Mouse (Mus musculus) G1E (cell line): Measurements from ENCODE around the gene Sh2d4b. TPM values are rescaled to one million over a fixed set of nuclear protein-coding genes. Genes with fewer than 3 reads are reported as not detected.

ENCODE experiments used
- ATAC-seq: 2 replicates; pipeline ENCODE4 v1.8.0; 2016; ENCODE audit warnings: mild to moderate bottlenecking; ENCODE audit not compliant: insufficient number of reproducible peaks, poor library complexity, low FRiP score, severe bottlenecking; ENCODE audit errors: extremely low read depth
- DNase-seq: peaks from one replicate; pipeline ENCODE4 v3.0.0; 2012; ENCODE audit warnings: low spot score
- H3K27me3 ChIP-seq: 2 replicates; pipeline ENCODE4 v1.6.1; 2012; ENCODE audit warnings: mild to moderate bottlenecking, low read length, inconsistent platforms; ENCODE audit not compliant: insufficient read depth
- H3K36me3 ChIP-seq: replicated peaks from 2 replicates; pipeline ENCODE3; 2012; ENCODE audit warnings: mild to moderate bottlenecking, inconsistent platforms
- H3K4me1 ChIP-seq: 2 replicates; pipeline ENCODE4 v1.6.1; 2012; ENCODE audit warnings: low read depth, low read length, inconsistent platforms, mixed read lengths; ENCODE audit not compliant: insufficient read depth
- H3K4me3 ChIP-seq: 2 replicates; pipeline ENCODE4 v1.5.1; 2012; ENCODE audit warnings: low read depth, mild to moderate bottlenecking, inconsistent platforms, low read length, moderate library complexity, mixed read lengths
- H3K9me3 ChIP-seq: replicated peaks from 2 replicates; pipeline ENCODE4 v1.6.1; 2012; ENCODE audit warnings: inconsistent platforms
- CTCF ChIP-seq: IDR thresholded peaks from 2 replicates; pipeline ENCODE4 v1.5.1; 2012; ENCODE audit warnings: low read depth, low read length, inconsistent platforms, mixed read lengths
- GATA1 ChIP-seq: IDR thresholded peaks from 2 replicates; pipeline ENCODE4 v1.6.1; 2012; ENCODE audit warnings: borderline replicate concordance, low read length, inconsistent platforms, mixed read lengths
- GATA2 ChIP-seq: IDR thresholded peaks from 2 replicates; pipeline ENCODE4 v1.6.1; 2012; ENCODE audit warnings: low read depth, low read length, inconsistent platforms, borderline replicate concordance
- POLR2AphosphoS5 ChIP-seq: IDR thresholded peaks from 2 replicates; pipeline ENCODE4 v1.6.1; 2012; ENCODE audit warnings: low read depth, low read length, inconsistent platforms; ENCODE audit not compliant: insufficient replicate concordance
- TAL1 ChIP-seq: conservative IDR thresholded peaks from 2 replicates; pipeline ENCODE4 v1.6.1; 2012; ENCODE audit warnings: low read depth, low read length, inconsistent platforms, mixed read lengths
- polyA plus RNA-seq: library from polyadenylated mRNA; stranded (reverse); fragments of >175 nt; gene quantifications from 2 replicates; pipeline ENCODE4 v1.2.3, GENCODE M21; 2012
- total RNA-seq, 2 experiments: library from RNA; stranded (forward) in 1 of 2; stranded (reverse) in 1 of 2; fragments of 200-1000 nt in 1 of 2; fragments of >200 nt in 1 of 2; fragmentation: Nextera tagmentation in 1 of 2; gene quantifications; 2 replicates each; pipeline ENCODE4 v1.2.3; 2014 to 2017

Gene Sh2d4b
- total and polyA plus RNA-seq, 3 experiments: 0.07 to 0.27 TPM; not detected in 1

DNA sequence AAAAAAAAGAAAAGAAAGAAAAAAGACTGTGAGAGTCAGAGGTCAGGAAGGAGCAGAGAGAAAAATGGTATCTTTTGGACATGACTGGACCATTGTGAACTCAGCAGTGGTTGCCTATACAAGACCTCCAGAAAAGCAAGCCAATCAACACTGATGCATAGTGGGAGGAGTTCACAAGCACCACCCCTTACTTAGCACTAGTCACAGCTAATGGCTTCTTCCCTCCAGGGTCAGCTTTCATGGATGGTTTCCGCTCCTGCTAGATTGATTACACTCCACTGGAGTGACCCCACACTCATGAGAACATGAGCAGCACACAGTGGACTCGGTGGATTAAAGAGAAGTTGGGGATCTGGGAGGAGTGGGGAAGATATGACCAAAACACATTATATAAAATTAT is 7.2 kb upstream of the Sh2d4b start:
- H3K9me3 ChIP-seq: no peaks in the 10 kb centered on the region
- TF ChIP-seq TAL1 (no peak), GATA1 (no peak), CTCF (no peak), GATA2 (no peak), POLR2AphosphoS5 (no peak)
- DNase-seq (no peak), ATAC-seq (no peak)
- no peak overlapping the region for H3K4me3 ChIP-seq
- peaks cover 12% of the 10 kb centered on the region for H3K4me1 ChIP-seq
- peaks cover 30% of the 10 kb centered on the region for H3K36me3 ChIP-seq
- H3K27me3 ChIP-seq: peaks cover 14% of the 10 kb centered on the region

DNA sequence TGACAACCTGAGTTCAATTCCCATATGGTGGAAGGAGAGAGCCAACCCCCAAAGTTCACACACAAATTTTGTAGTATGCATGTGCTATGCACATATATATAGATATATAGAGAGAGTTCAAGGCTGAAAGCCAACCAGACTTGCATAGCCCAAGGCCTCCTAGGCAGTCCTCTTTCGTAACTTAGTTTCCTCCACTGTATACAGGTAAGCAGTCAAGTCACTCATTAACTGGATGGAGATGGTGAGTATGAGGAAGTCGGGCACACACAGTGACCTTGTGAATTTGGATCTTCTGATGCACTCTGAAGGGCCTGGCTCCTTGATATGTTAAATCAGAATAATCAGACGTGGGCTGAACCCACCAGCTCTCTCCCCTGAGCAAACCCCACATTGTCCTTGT is 4.8 kb upstream of the Sh2d4b start:
- Histone ChIP-seq H3K4me1 (peaks cover 7% of the 10 kb centered on the region; the same call in 1 of the 2 replicates), H3K27me3 (peaks cover 18% of the 10 kb centered on the region), H3K36me3 (peaks cover 12% of the 10 kb centered on the region), H3K9me3 (no peaks in the 10 kb centered on the region), H3K4me3 (no peak overlapping the region)
- no peak for TF ChIP-seq GATA2
- no peak for TF ChIP-seq POLR2AphosphoS5
- TF ChIP-seq GATA1: no peak
- no peak for TF ChIP-seq TAL1
- no peak for TF ChIP-seq CTCF
- DNase-seq (no peak), ATAC-seq (no peak)

DNA sequence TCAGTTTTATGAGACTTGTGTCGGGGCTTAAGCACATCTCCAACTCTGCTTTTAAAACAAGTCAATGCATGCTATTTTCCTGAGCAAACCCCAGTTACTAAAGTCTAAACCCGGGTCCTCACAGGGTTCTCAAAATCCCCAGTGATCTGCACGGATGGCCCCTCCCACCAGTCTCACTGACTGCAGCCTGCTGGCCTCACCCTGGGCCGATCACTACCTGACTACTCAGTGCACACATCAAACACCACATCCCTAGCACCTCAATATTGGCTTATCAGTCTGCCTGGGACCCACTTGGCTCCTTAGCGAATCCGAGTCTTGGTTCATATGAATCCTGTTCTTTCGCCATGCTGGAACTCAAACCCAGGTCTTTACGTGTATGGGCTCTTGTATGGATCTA is 2.6 kb upstream of the Sh2d4b start:
- DNase-seq (no peak), ATAC-seq (no peak)
- no peaks in the 10 kb centered on the region for H3K36me3 ChIP-seq
- TF ChIP-seq CTCF (no peak), POLR2AphosphoS5 (no peak), TAL1 (no peak), GATA1 (no peak), GATA2 (no peak)
- H3K4me1 ChIP-seq: peaks cover 4% of the 10 kb centered on the region; the same call in 1 of the 2 replicates
- peaks cover 21% of the 10 kb centered on the region for H3K27me3 ChIP-seq
- H3K9me3 ChIP-seq: no peaks in the 10 kb centered on the region
- no peak overlapping the region for H3K4me3 ChIP-seq

DNA sequence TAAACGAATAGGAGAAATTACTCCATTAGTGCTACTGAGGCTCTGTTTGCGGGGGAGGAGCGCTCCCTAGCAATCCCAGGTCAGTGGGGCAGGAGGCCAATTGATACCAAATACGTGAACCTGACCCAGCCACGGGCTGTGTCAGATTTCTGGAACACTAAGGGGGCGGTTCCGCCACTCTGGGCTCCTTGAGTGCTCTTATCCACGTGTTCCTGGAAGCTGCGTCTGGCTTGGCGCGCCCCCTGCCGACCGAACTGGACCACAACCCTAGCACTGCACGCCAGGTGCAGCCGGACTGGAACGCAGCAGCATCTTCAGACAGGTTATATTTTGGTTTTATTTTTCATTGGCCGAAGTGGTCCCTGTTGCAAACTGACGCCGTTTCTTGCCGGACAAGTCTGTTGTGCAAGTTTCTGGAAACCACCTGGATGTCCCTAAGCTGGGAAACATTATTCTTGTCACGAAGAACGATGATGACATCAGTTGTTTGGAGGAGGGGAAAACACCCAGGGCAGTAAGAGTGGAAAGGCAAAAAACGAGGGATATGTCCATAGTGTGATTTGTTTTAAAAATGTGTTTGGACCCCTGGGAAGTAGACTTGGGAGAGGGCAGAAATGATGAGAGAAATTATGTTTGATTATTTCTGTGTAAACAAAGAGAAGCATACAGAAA is 1.6 kb upstream of the Sh2d4b start:
- TF ChIP-seq CTCF (peak; percentile 82), POLR2AphosphoS5 (no peak)
- Histone ChIP-seq H3K36me3 (no peaks in the 10 kb centered on the region), H3K4me3 (no peak overlapping the region), H3K9me3 (no peaks in the 10 kb centered on the region), H3K27me3 (peaks cover 22% of the 10 kb centered on the region), H3K4me1 (peaks cover 4% of the 10 kb centered on the region; the same call in 1 of the 2 replicates)
- ATAC-seq (peak; percentile 64), DNase-seq (peak; percentile 54)

DNA sequence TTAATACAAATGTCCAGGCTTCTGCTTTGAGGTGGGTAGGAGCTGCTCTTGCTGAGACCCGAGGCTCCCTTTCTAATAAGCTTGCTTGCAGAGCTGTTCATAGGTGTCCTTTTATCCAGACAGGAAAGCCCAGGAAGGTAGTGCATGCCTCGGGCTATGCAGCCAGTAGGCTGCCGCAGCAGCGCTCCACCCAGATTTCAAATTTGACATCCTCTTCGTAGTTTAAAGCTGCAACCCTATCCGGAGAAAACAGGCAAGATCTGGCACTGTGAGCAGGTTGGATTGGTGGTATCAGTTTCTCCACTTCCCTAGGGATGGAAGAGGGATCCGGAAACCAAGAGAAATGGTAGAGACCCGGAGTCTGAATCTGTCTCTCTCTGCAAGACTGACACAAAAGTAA is 818 bp upstream of the Sh2d4b start:
- Histone ChIP-seq H3K9me3 (no peaks in the 10 kb centered on the region), H3K4me1 (peaks cover 4% of the 10 kb centered on the region; the same call in 1 of the 2 replicates), H3K4me3 (no peak overlapping the region), H3K27me3 (peaks cover 24% of the 10 kb centered on the region), H3K36me3 (no peaks in the 10 kb centered on the region)
- no peak for DNase-seq
- ATAC-seq: no peak
- TF ChIP-seq GATA1 (no peak), POLR2AphosphoS5 (no peak), GATA2 (no peak), TAL1 (no peak), CTCF (no peak)

DNA sequence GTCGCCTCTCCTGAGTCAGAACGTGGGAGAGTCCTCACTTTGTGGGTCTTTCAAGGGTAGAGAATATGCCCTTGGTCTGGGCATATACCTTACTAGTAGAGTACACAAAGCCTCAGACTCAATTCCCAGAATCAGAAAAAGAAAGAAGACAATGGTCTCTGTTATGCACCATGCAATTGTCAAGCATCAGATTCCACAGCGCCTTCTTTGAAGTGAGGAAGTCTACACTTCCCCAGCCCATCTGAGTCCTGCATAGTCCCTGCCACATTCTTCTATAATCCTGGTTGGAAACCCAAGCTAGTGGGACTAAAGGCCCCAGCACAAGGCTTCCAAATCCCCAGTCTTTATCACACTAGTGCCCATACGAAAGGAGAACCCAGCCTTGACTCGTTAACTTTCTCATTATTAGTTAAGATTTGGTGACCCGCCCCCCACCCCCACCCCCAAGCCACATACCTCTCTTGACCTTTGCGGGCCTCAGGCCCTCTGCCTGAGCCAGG is 690 bp downstream of the Sh2d4b start:
- no peak for DNase-seq
- H3K4me3 ChIP-seq: no peak overlapping the region
- no peak for TF ChIP-seq POLR2AphosphoS5
- TF ChIP-seq TAL1: no peak
- no peak for TF ChIP-seq GATA2
- TF ChIP-seq CTCF: no peak
- no peak for TF ChIP-seq GATA1
- peaks cover 24% of the 10 kb centered on the region for H3K27me3 ChIP-seq
- no peaks in the 10 kb centered on the region for H3K9me3 ChIP-seq
- H3K4me1 ChIP-seq: peaks cover 4% of the 10 kb centered on the region; the same call in 1 of the 2 replicates
- no peak for ATAC-seq
- H3K36me3 ChIP-seq: no peaks in the 10 kb centered on the region

DNA sequence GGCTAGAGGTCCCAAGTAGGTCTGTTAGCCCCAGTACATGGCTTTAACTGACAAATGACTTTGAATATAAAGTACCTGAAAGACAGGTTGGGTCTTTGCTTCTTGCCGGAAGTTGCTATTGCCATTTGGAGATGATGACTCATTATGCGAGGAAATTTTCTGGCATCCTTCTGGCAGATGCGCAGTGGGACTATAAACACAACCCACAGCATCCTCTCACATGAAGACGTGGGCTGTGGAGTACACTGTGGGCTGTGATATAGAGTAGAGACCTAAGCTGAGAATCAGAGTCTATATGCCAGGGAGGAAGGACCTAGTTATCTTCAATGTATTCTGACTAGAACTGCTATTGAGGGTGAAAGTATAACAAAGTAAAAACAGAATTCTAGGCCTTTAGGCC is 1.6 kb downstream of the Sh2d4b start:
- Histone ChIP-seq H3K4me3 (no peak overlapping the region), H3K36me3 (no peaks in the 10 kb centered on the region), H3K9me3 (no peaks in the 10 kb centered on the region), H3K27me3 (peaks cover 17% of the 10 kb centered on the region), H3K4me1 (peaks cover 4% of the 10 kb centered on the region; the same call in 1 of the 2 replicates)
- DNase-seq: no peak
- ATAC-seq: no peak
- TF ChIP-seq GATA2 (no peak), POLR2AphosphoS5 (no peak), TAL1 (no peak), GATA1 (no peak), CTCF (no peak)
